Mouse (Mus musculus): Measurements from ENCODE around the gene Rad54l2. TPM values are rescaled to one million over a fixed set of nuclear protein-coding genes. Genes with fewer than 3 reads are reported as not detected.

Rad54l2 gene
- total RNA-seq, 2 experiments from 2014 or later = 4.6 to 8.4 TPM

GRCm38 (mm10) chr9:106641346-106641745, 147.6 kb downstream of the Rad54l2 start:
- ATAC-seq (replicated peaks; ENCODE audit: low FRiP score, poor library complexity, severe bottlenecking) = no peak

- no peak for ATAC-seq (replicated peaks; ENCODE audit: low FRiP score, poor library complexity, severe bottlenecking)
These were observed 150.8 kb downstream of the Rad54l2 start for GRCm38 (mm10) chr9:106638154-106638553.

Other genes starting within 250 kb of the Rad54l2 start
- not detected in 2 replicates for gene Iqcf3, start 227.6 kb downstream of the Rad54l2 start, total RNA-seq (2015; ENCODE audit: low replicate concordance)
- gene Iqcf3, start 227.6 kb downstream of the Rad54l2 start, total RNA-seq (2017; ENCODE audit: low replicate concordance) = not detected in 2 replicates
- not detected in 2 replicates for gene Iqcf4, start 218.2 kb downstream of the Rad54l2 start, total RNA-seq (2015; ENCODE audit: low replicate concordance)
- not detected in 2 replicates for gene Iqcf4, start 218.2 kb downstream of the Rad54l2 start, total RNA-seq (2017; ENCODE audit: low replicate concordance)
- not detected in 2 replicates for gene Iqcf6, start 162.6 kb downstream of the Rad54l2 start, total RNA-seq (2015; ENCODE audit: low replicate concordance)
- gene Iqcf6, start 162.6 kb downstream of the Rad54l2 start, total RNA-seq (2017; ENCODE audit: low replicate concordance) = not detected in 2 replicates
- not detected in 2 replicates for gene Grm2, start 133.1 kb downstream of the Rad54l2 start, total RNA-seq (2015; ENCODE audit: low replicate concordance)
- not detected in 2 replicates for gene Grm2, start 133.1 kb downstream of the Rad54l2 start, total RNA-seq (2017; ENCODE audit: low replicate concordance)
- gene Tex264, start 103.3 kb downstream of the Rad54l2 start, total RNA-seq (2015; ENCODE audit: low replicate concordance) = 5.0 and 12.2 TPM in 2 replicates
- 1.8 and 23.2 TPM in 2 replicates for gene Tex264, start 103.3 kb downstream of the Rad54l2 start, total RNA-seq (2017; ENCODE audit: low replicate concordance)
- 53.7 and 117 TPM in 2 replicates for gene Dcaf1, start 32.7 kb upstream of the Rad54l2 start, total RNA-seq (2015; ENCODE audit: low replicate concordance)
- gene Dcaf1, start 32.7 kb upstream of the Rad54l2 start, total RNA-seq (2017; ENCODE audit: low replicate concordance) = 32.4 and 44.9 TPM in 2 replicates
- 18.4 TPM in 2 replicates for gene Rbm15b, start 98.2 kb upstream of the Rad54l2 start, total RNA-seq (2015; ENCODE audit: low replicate concordance)
- 18.2 and 21.9 TPM in 2 replicates for gene Rbm15b, start 98.2 kb upstream of the Rad54l2 start, total RNA-seq (2017; ENCODE audit: low replicate concordance)
- gene Manf, start 102.8 kb upstream of the Rad54l2 start, total RNA-seq (2015; ENCODE audit: low replicate concordance) = 275 and 310 TPM in 2 replicates
- 164 and 219 TPM in 2 replicates for gene Manf, start 102.8 kb upstream of the Rad54l2 start, total RNA-seq (2017; ENCODE audit: low replicate concordance)